Mouse (Mus musculus): ENCODE data around the gene Ccdc62. TPM values are rescaled to one million over a fixed set of nuclear protein-coding genes. Genes with fewer than 3 reads are reported as not detected.
A peak's percentile ranks its signal among the peaks of the same experiment; 100 is the strongest.

The Ccdc62 gene
- polyA plus RNA-seq, 1 experiment: 3.3 TPM

- H3K4me1 ChIP-seq (ENCODE audit: control insufficient read depth, insufficient read depth, low read length): no peaks in the 10 kb centered on the region
- no peak overlapping the region for H3K4me3 ChIP-seq (ENCODE audit: insufficient read depth, low read length)
- TF ChIP-seq POLR2A (IDR thresholded peaks at IDR 0.05; ENCODE audit: borderline replicate concordance, low read depth, low read length): no peak
- TF ChIP-seq CTCF (IDR thresholded peaks at IDR 0.05; ENCODE audit: low read depth, low read length): no peak
- no peak overlapping the region for H3K27ac ChIP-seq (ENCODE audit: insufficient read depth, low read depth, low read length)
Observed at GRCm38 (mm10) chr5:123961046-123961445, 30.6 kb downstream of the Ccdc62 start.

GRCm38 (mm10) chr5:123964208-123964607 lies 33.7 kb downstream of the Ccdc62 start:
- Histone ChIP-seq H3K27ac (ENCODE audit: insufficient read depth, low read depth, low read length) (no peak overlapping the region), H3K4me3 (ENCODE audit: insufficient read depth, low read length) (no peak overlapping the region), H3K4me1 (ENCODE audit: control insufficient read depth, insufficient read depth, low read length) (no peaks in the 10 kb centered on the region)
- TF ChIP-seq POLR2A (IDR thresholded peaks at IDR 0.05; ENCODE audit: borderline replicate concordance, low read depth, low read length) (no peak), CTCF (IDR thresholded peaks at IDR 0.05; ENCODE audit: low read depth, low read length) (no peak)

GRCm38 (mm10) chr5:123966759-123967158 lies 36.3 kb downstream of the Ccdc62 start:
- Histone ChIP-seq H3K4me3 (ENCODE audit: insufficient read depth, low read length) (no peak overlapping the region), H3K4me1 (ENCODE audit: control insufficient read depth, insufficient read depth, low read length) (no peaks in the 10 kb centered on the region), H3K27ac (ENCODE audit: insufficient read depth, low read depth, low read length) (no peak overlapping the region)
- TF ChIP-seq CTCF (IDR thresholded peaks at IDR 0.05; ENCODE audit: low read depth, low read length) (no peak), POLR2A (IDR thresholded peaks at IDR 0.05; ENCODE audit: borderline replicate concordance, low read depth, low read length) (no peak)

GRCm38 (mm10) chr5:123968468-123968867 lies 38.0 kb downstream of the Ccdc62 start:
- Histone ChIP-seq H3K4me3 (ENCODE audit: insufficient read depth, low read length) (no peak overlapping the region), H3K4me1 (ENCODE audit: control insufficient read depth, insufficient read depth, low read length) (no peaks in the 10 kb centered on the region), H3K27ac (ENCODE audit: insufficient read depth, low read depth, low read length) (no peak overlapping the region)
- TF ChIP-seq POLR2A (IDR thresholded peaks at IDR 0.05; ENCODE audit: borderline replicate concordance, low read depth, low read length): no peak
- TF ChIP-seq CTCF (IDR thresholded peaks at IDR 0.05; ENCODE audit: low read depth, low read length): no peak

GRCm38 (mm10) chr5:123969216-123969615 lies 38.7 kb downstream of the Ccdc62 start:
- H3K27ac ChIP-seq (ENCODE audit: insufficient read depth, low read depth, low read length): no peak overlapping the region
- H3K4me3 ChIP-seq (ENCODE audit: insufficient read depth, low read length): no peak overlapping the region
- TF ChIP-seq POLR2A (IDR thresholded peaks at IDR 0.05; ENCODE audit: borderline replicate concordance, low read depth, low read length) (no peak), CTCF (IDR thresholded peaks at IDR 0.05; ENCODE audit: low read depth, low read length) (no peak)
- no peaks in the 10 kb centered on the region for H3K4me1 ChIP-seq (ENCODE audit: control insufficient read depth, insufficient read depth, low read length)

GRCm38 (mm10) chr5:123970576-123970975 lies 40.1 kb downstream of the Ccdc62 start:
- no peak for TF ChIP-seq POLR2A (IDR thresholded peaks at IDR 0.05; ENCODE audit: borderline replicate concordance, low read depth, low read length)
- TF ChIP-seq CTCF (IDR thresholded peaks at IDR 0.05; ENCODE audit: low read depth, low read length): no peak
- H3K4me3 ChIP-seq (ENCODE audit: insufficient read depth, low read length): no peak overlapping the region
- no peak overlapping the region for H3K27ac ChIP-seq (ENCODE audit: insufficient read depth, low read depth, low read length)
- H3K4me1 ChIP-seq (ENCODE audit: control insufficient read depth, insufficient read depth, low read length): no peaks in the 10 kb centered on the region

GRCm38 (mm10) chr5:123972453-123972852 lies 42.0 kb downstream of the Ccdc62 start:
- no peak for TF ChIP-seq POLR2A (IDR thresholded peaks at IDR 0.05; ENCODE audit: borderline replicate concordance, low read depth, low read length)
- TF ChIP-seq CTCF (IDR thresholded peaks at IDR 0.05; ENCODE audit: low read depth, low read length): no peak
- H3K4me1 ChIP-seq (ENCODE audit: control insufficient read depth, insufficient read depth, low read length): no peaks in the 10 kb centered on the region
- H3K27ac ChIP-seq (ENCODE audit: insufficient read depth, low read depth, low read length): no peak overlapping the region
- no peak overlapping the region for H3K4me3 ChIP-seq (ENCODE audit: insufficient read depth, low read length)

- peak within 1 kb of the TSS; percentile 67 for H3K4me3 ChIP-seq (ENCODE audit: insufficient read depth, low read length)
- no peak for TF ChIP-seq CTCF (IDR thresholded peaks at IDR 0.05; ENCODE audit: low read depth, low read length)
- no peak for TF ChIP-seq POLR2A (IDR thresholded peaks at IDR 0.05; ENCODE audit: borderline replicate concordance, low read depth, low read length)
- no peaks in the 10 kb centered on the region for H3K4me1 ChIP-seq (ENCODE audit: control insufficient read depth, insufficient read depth, low read length)
- H3K27ac ChIP-seq (ENCODE audit: insufficient read depth, low read depth, low read length): no peak within 1 kb of the TSS
Observed at GRCm38 (mm10) chr5:123973299-123974178, 43.1 kb downstream of the Ccdc62 start, which contains the start of gene Hip1r. TSS of gene Hip1r (plus strand) at chr5:123973628.

- Histone ChIP-seq H3K4me3 (ENCODE audit: insufficient read depth, low read length) (peak overlapping the region; percentile 67), H3K27ac (ENCODE audit: insufficient read depth, low read depth, low read length) (no peak overlapping the region), H3K4me1 (ENCODE audit: control insufficient read depth, insufficient read depth, low read length) (no peaks in the 10 kb centered on the region)
- no peak for TF ChIP-seq POLR2A (IDR thresholded peaks at IDR 0.05; ENCODE audit: borderline replicate concordance, low read depth, low read length)
Observed at GRCm38 (mm10) chr5:123974179-123974485, 43.7 kb downstream of the Ccdc62 start.

GRCm38 (mm10) chr5:123974616-123975111 lies 44.2 kb downstream of the Ccdc62 start:
- Histone ChIP-seq H3K4me1 (ENCODE audit: control insufficient read depth, insufficient read depth, low read length) (no peaks in the 10 kb centered on the region), H3K4me3 (ENCODE audit: insufficient read depth, low read length) (peak overlapping the region; percentile 20; the same call in 1 of the 2 replicates), H3K27ac (ENCODE audit: insufficient read depth, low read depth, low read length) (no peak overlapping the region)
- TF ChIP-seq CTCF (IDR thresholded peaks at IDR 0.05; ENCODE audit: low read depth, low read length) (no peak), POLR2A (IDR thresholded peaks at IDR 0.05; ENCODE audit: borderline replicate concordance, low read depth, low read length) (no peak)
